Mouse (Mus musculus): ENCODE results near the gene Gm3127.
"Not testable (repeated sequence)": the region's sequence is repeated elsewhere in the genome, so short reads cannot be mapped to it uniquely, and the experiment has no call there.

Gm3127 gene

DNA sequence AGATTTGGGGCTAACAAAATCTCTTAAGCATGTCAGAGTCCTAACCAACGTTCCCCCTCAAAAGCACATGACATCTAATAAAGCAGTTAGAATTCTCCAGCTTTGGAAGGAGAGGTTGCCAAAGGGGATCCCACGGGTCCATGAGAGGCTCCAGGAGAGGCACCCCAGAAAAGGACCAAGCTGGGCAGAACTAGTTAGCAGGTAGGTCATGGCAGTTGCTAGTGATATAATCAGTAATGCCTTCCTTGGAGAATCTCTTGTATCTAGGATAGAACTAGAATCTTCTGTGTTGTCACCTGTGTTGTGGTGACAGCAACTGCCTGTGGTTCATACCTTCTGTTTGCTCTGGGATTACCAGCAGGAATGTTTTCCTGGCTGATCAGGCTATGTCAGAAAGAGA lies at the start of gene Gm3127:
Gm3127 (plus strand) TSS at position 301 of the 400 bp plus-strand sequence.
- not testable (repeated sequence) for DNase-seq

DNA sequence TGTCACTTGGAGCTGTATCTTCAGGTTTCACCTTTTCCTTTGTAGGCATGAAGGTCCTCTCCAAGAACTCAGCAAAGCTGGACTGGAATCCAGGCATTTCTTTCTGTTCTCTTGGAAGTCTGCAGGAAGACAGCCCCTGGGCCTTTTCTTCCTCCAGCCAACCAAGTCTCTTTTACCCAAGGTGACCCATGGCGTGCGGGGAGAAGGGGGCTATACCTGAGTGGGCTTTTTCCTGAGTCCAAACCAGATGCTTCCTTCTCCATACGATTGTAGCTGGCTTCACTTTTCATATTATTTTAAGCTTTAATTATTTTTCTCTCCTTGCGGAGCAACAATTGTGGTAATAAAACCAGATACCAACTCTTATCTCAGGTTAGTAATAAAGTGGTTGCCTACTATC lies 23.2 kb upstream of the Gm3127 start:
- not testable (repeated sequence) for DNase-seq

DNA sequence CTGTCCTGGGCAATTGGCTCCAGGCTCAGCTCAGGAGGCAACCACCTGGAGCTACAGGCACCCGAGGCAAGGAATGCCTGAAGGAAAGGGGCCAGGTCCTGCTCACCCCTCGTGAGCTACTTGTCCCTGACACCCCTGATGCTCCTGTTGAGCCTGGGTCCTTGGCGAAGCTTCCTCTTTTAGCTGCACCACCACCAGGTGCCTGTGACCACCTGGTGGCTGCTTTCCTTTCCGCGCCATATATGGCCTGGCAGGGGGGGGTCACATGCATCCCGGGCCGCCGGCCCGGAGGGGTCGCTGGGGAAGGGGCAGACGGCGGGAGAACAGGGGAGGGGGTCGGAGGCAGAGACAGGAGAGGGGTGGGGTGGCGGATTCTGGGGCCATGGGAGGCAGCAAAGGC lies 17.2 kb downstream of the Gm3127 start:
- not testable (repeated sequence) for DNase-seq

DNA sequence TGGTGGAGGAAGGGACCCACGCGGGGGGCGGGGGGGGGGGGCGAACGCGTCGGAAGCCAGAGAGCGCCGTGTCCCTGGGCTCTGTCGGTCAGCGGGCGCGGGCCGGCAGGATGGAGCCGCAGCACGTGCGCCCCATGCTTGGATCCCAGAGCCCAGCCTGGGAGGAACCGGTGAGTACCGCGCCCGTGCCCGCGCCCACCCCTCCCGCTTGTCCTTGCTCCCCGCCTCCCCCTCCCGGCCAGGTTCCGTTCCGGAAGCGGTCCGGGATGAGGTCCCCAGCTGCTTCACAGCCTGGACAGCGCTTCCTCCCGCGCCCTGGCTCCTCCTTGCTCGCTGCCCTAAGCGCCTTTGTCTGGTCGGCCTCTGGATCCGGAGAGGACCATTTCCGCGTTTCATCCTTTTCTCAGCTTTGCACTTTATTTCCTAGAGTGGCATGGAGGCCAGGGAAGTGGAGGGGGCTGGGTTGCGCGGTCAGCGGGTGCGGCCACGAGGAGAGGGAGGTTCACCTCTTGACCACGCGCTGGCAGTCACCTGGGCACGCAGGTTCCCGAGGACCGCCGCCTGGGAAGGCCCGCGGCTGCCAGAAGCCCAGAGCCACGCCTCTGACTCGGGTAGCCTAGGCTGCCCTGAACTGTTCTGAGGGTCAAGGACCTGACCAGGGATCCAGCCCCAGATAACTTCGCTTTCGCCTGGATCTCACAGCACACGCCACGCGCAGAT lies 17.8 kb downstream of the Gm3127 start, which contains the start of gene Gm2974:
Gm2974 (plus strand) TSS at position 86 of the 720 bp plus-strand sequence.
- not testable (repeated sequence) for DNase-seq

DNA sequence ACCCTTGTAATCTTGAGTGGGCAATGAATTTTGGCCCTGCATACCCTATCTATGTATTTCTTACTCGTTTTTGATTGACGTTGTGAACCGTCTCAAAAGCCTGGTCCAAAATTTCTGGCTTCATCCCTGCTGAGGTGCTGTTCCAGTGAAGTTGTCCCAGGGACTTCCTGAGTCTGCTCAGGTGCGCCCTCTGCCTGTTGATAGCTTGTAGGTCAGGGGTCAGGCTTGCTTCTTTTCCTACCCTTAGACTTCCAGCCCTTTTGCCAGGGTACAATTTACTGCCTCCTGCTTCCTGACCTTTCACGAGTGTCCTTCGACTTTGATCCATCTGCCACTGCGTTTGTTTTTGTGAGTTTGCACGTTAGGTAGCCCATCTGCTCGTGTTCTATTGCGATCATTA lies 18.5 kb downstream of the Gm3127 start:
- DNase-seq, result not testable (repeated sequence)

Measured in cerebellum, adult 9-10 months (tissue).